Mouse (Mus musculus) megakaryocyte, embryonic 14.5 days (primary cell): Measurements from ENCODE around the gene Adgrl3.

Experiments
- FLI1 ChIP-seq: IDR thresholded peaks from 2 replicates; pipeline ENCODE4 v1.6.1; 2012; ENCODE audit warnings: low read length, inconsistent platforms, mixed read lengths
- GATA1 ChIP-seq: IDR thresholded peaks from 3 replicates; pipeline ENCODE4 v1.6.1; 2012; ENCODE audit warnings: mixed read lengths, low read length, inconsistent platforms, borderline replicate concordance

DNA sequence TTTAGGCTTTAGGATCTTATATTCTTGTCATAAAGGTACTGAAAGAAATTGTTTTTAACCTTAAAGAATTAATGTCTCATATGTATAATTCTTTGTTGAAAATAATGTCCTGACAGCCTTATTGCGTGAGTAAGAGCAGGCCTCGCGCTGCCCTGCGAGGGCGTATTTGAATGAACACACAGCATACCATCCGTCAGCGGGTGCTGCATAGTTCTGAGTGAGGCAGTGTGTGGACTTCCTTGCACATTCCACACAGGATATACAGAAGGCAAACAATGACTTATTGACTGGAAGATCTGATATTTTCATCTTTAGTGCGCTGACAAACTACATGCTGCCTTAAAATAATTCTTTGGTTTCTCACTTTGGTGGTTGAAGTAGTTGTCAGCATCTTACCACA is 764.8 kb downstream of the Adgrl3 start:
- no peak for TF ChIP-seq GATA1
- TF ChIP-seq FLI1: no peak
